Mouse (Mus musculus) pancreas, adult 10 weeks (tissue): ENCODE results near the gene Gm10406. TPM values are rescaled to one million over a fixed set of nuclear protein-coding genes. Genes with fewer than 3 reads are reported as not detected.

ENCODE experiments used
- polyA plus RNA-seq: library from polyadenylated mRNA; stranded (reverse); fragments of 350-450 nt; fragmentation: Illumina TruSeq; extraction: RNeasy Lipid Tissue Mini Kit (QIAGEN cat#74804); gene quantifications from one replicate; pipeline ENCODE4 v1.2.3, GENCODE M21; 2015; ENCODE audit warnings: low read depth, low replicate concordance; ENCODE audit not compliant: insufficient read depth

The Gm10406 gene
- not detected for polyA plus RNA-seq

GRCm38 (mm10) chr14:7026781-7027749 lies at the start of gene Gm10406:
Gene Gm10406, minus strand, starts transcription at chr14:7027449.

DNA sequence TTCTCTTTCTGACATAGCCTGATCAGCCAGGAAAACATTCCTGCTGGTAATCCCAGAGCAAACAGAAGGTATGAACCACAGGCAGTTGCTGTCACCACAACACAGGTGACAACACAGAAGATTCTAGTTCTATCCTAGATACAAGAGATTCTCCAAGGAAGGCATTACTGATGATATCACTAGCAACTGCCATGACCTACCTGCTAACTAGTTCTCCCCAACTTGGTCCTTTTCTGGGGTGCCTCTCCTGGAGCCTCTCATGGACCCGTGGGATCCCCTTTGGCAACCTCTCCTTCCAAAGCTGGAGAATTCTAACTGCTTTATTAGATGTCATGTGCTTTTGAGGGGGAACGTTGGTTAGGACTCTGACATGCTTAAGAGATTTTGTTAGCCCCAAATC lies 17.6 kb upstream of the Gm10406 start, which contains the start of gene Gm3685:
Gm3685 (minus strand) TSS at position 101 of the 400 bp plus-strand sequence.

GRCm38 (mm10) chr14:6973718-6974117 lies 53.5 kb downstream of the Gm10406 start, which contains the start of gene Gm6356:
Gene Gm6356, minus strand, starts transcription at chr14:6973818.

Other genes with a start within 250 kb of the Gm10406 start
- gene Gm3642, start 187.1 kb downstream of the Gm10406 start, polyA plus RNA-seq: not detected
- gene Gm3667, start 137.5 kb downstream of the Gm10406 start, polyA plus RNA-seq: not detected
- gene Gm6356, start 53.6 kb downstream of the Gm10406 start, polyA plus RNA-seq: not detected
- not detected for gene Gm3685, start 17.5 kb upstream of the Gm10406 start, polyA plus RNA-seq
- gene Gm3696, start 73.2 kb upstream of the Gm10406 start, polyA plus RNA-seq: not detected
- not detected for gene Gm6676, start 98.0 kb upstream of the Gm10406 start, polyA plus RNA-seq
- not detected for gene Gm3512, start 147.1 kb upstream of the Gm10406 start, polyA plus RNA-seq
- not detected for gene Gm16434, start 167.1 kb upstream of the Gm10406 start, polyA plus RNA-seq
- not detected for gene Gm3727, start 237.3 kb upstream of the Gm10406 start, polyA plus RNA-seq